Mouse (Mus musculus) CH12.LX (cell line): Measurements from ENCODE around the gene Gm20388.

ENCODE experiments used
- CTCF ChIP-seq, 2 experiments: IDR thresholded peaks in 1 of 2; conservative IDR thresholded peaks in 1 of 2; 2 replicates each; pipeline ENCODE4 v1.5.1; 2011 to 2012; ENCODE audit warnings: low read depth in 2 of 2, low read length in 2 of 2, improper control_type of control experiment in 1 of 2, inconsistent platforms in 1 of 2, mild to moderate bottlenecking in 1 of 2, moderate library complexity in 1 of 2
- ELF1 ChIP-seq: IDR thresholded peaks from 2 replicates; pipeline ENCODE4 v1.6.1; 2014; ENCODE audit warnings: low read depth, mild to moderate bottlenecking, inconsistent platforms, low read length, improper control_type of control experiment
- EP300 ChIP-seq: IDR thresholded peaks from 2 replicates; pipeline ENCODE4 v1.6.1; 2011; ENCODE audit warnings: low read length, improper control_type of control experiment
- MAFK ChIP-seq: IDR thresholded peaks from 2 replicates; pipeline ENCODE4 v1.6.1; 2011; ENCODE audit warnings: low read length, improper control_type of control experiment; ENCODE audit not compliant: insufficient replicate concordance
- MEF2A ChIP-seq: IDR thresholded peaks from 2 replicates; pipeline ENCODE4 v1.6.1; 2014; ENCODE audit warnings: low read depth, mild to moderate bottlenecking, inconsistent platforms, low read length, improper control_type of control experiment, borderline replicate concordance
- POLR2A ChIP-seq: IDR thresholded peaks from 2 replicates; pipeline ENCODE4 v1.6.1; 2011; ENCODE audit warnings: low read depth, mild to moderate bottlenecking, improper control_type of control experiment, low read length
- POLR2AphosphoS2 ChIP-seq: IDR thresholded peaks from 2 replicates; pipeline ENCODE4 v1.6.1; 2011; ENCODE audit warnings: low read depth, low read length, improper control_type of control experiment
- RCOR1 ChIP-seq: conservative IDR thresholded peaks from 2 replicates; pipeline ENCODE4 v1.6.1; 2012; ENCODE audit warnings: low read depth, mild to moderate bottlenecking, inconsistent platforms, low read length, improper control_type of control experiment
- SIN3A ChIP-seq: IDR thresholded peaks from 2 replicates; pipeline ENCODE4 v1.6.1; 2012; ENCODE audit warnings: low read length, improper control_type of control experiment, inconsistent platforms
- TBP ChIP-seq: conservative IDR thresholded peaks from 2 replicates; pipeline ENCODE4 v1.6.1; 2011; ENCODE audit warnings: low read depth, low read length, improper control_type of control experiment
- ZC3H11A ChIP-seq: IDR thresholded peaks from 2 replicates; pipeline ENCODE4 v1.6.1; 2012; ENCODE audit warnings: low read depth, mild to moderate bottlenecking, inconsistent platforms, low read length, improper control_type of control experiment

DNA sequence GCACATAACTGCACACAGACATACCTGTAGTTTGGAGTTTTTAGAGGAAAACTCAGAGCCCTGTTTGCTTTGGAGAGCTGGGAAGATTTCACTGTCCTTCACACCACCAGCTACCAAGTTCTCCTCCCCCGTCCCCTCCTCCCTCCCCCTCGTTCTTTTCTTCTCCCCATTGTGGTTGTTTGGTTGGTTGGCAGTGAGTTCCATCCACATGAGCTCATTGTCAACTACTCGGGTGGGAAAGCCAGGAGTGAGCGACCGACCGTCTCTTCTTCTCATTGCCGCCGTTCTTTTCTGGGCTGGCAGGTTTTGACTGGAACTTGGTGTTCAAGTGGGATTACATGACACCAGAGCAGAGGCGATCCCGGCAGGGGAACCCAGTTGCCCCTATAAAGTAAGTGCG lies 4421.1 kb downstream of the Gm20388 start:
- TF ChIP-seq ELF1 (no peak), POLR2A (no peak), MAFK (no peak), EP300 (no peak), CTCF (conservative IDR thresholded peaks at IDR 0.05 in 1 of 2, IDR thresholded peaks at IDR 0.05 in 1 of 2; ENCODE audit: low read depth in 2 of 2, low read length in 2 of 2) (no peak), ZC3H11A (no peak), SIN3A (no peak), TBP (no peak), POLR2AphosphoS2 (no peak), RCOR1 (no peak), MEF2A (no peak)
